Mouse (Mus musculus) embryonic fibroblast, embryonic 13.5 days (primary cell): Measurements from ENCODE around the gene 4930426L09Rik. TPM values are rescaled to one million over a fixed set of nuclear protein-coding genes. Genes with fewer than 3 reads are reported as not detected.
"Not testable (repeated sequence)": the region's sequence is repeated elsewhere in the genome, so short reads cannot be mapped to it uniquely, and the experiment has no call there.

ENCODE experiments used
- H3K27ac ChIP-seq: 2 replicates; pipeline ENCODE4 v1.5.1; 2012; ENCODE audit warnings: low read length, control low read depth, inconsistent platforms; ENCODE audit not compliant: insufficient read depth
- H3K4me1 ChIP-seq: 2 replicates; pipeline ENCODE4 v1.6.1; 2011; ENCODE audit warnings: low read length; ENCODE audit not compliant: control insufficient read depth, insufficient read depth
- H3K4me3 ChIP-seq: 2 replicates; pipeline ENCODE4 v1.5.1; 2011; ENCODE audit warnings: mild to moderate bottlenecking, control low read depth, low read length; ENCODE audit not compliant: insufficient read depth
- CTCF ChIP-seq: IDR thresholded peaks from 2 replicates; pipeline ENCODE4 v1.5.1; 2011; ENCODE audit warnings: mild to moderate bottlenecking, control low read depth, low read length, moderate library complexity, borderline replicate concordance; ENCODE audit not compliant: insufficient read depth
- POLR2A ChIP-seq: IDR thresholded peaks from 2 replicates; pipeline ENCODE4 v1.6.1; 2011; ENCODE audit warnings: low read depth, mild to moderate bottlenecking, control low read depth, low read length, moderate library complexity
- polyA plus RNA-seq: library from polyadenylated mRNA; stranded (reverse); fragments of >200 nt; gene quantifications from 2 replicates; pipeline ENCODE4 v1.2.4, GENCODE M21; 2011; ENCODE audit warnings: low read depth; ENCODE audit not compliant: missing spikeins, insufficient read length

The 4930426L09Rik gene
- polyA plus RNA-seq, 1 experiment = 5.6 TPM

GRCm38 (mm10) chr2:19006124-19006523 is 8.0 kb downstream of the 4930426L09Rik start:
- H3K4me3 ChIP-seq = no peak overlapping the region
- no peak for TF ChIP-seq CTCF
- TF ChIP-seq POLR2A = no peak
- no peaks in the 10 kb centered on the region for H3K4me1 ChIP-seq
- no peak overlapping the region for H3K27ac ChIP-seq

DNA sequence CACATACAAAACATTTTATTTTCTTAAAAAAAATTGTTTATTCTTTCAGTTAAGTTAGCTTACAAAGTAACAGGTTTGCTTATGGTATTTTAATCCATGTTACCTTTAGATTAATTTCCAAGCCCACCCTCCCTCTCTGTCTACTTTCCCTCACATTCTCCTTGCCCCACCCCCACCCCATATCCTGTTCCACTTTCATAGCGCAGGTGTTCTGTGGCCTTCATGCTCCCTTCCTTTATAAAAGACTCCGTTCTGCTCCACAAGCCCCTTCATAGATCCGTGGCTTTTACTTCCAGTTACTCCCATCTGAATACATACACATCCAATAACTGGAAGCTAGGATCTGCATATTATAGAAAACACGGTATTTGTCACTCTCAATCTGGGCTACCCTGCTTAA is 9.4 kb downstream of the 4930426L09Rik start:
- Histone ChIP-seq H3K4me1 (no peaks in the 10 kb centered on the region), H3K4me3 (no peak overlapping the region), H3K27ac (no peak overlapping the region)
- TF ChIP-seq POLR2A = no peak
- no peak for TF ChIP-seq CTCF

DNA sequence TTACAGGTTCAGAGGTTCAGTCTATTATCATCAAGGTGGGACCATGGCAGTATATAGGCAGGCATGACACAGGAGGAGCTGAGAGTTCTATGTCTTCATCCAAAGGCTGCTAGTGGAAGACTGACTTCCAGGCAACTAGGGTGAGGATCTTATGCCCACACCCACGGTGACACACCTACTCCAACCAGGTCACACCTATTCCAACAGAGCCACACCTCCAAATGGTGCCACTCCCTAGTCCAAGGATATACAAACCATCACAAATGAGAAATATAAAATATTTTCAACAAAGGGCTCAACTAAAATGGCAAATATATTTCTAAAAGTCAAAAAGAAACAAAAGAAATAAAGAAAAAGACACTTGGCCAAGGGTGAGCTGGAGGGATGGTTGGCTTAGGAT is 12.4 kb downstream of the 4930426L09Rik start:
- H3K4me1 ChIP-seq, H3K27ac ChIP-seq, H3K4me3 ChIP-seq: not testable (repeated sequence)

GRCm38 (mm10) chr2:19011443-19011842 is 13.3 kb downstream of the 4930426L09Rik start:
- Histone ChIP-seq H3K27ac (no peak overlapping the region), H3K4me3 (no peak overlapping the region), H3K4me1 (no peaks in the 10 kb centered on the region)
- TF ChIP-seq POLR2A (no peak), CTCF (no peak)

GRCm38 (mm10) chr2:19016348-19016747 is 18.2 kb downstream of the 4930426L09Rik start:
- H3K27ac ChIP-seq = no peak overlapping the region
- H3K4me1 ChIP-seq = no peaks in the 10 kb centered on the region
- TF ChIP-seq CTCF (no peak), POLR2A (no peak)
- H3K4me3 ChIP-seq = no peak overlapping the region

GRCm38 (mm10) chr2:19016839-19017238 is 18.7 kb downstream of the 4930426L09Rik start:
- TF ChIP-seq POLR2A = no peak
- no peak for TF ChIP-seq CTCF
- Histone ChIP-seq H3K4me3 (no peak overlapping the region), H3K4me1 (no peaks in the 10 kb centered on the region), H3K27ac (no peak overlapping the region)

DNA sequence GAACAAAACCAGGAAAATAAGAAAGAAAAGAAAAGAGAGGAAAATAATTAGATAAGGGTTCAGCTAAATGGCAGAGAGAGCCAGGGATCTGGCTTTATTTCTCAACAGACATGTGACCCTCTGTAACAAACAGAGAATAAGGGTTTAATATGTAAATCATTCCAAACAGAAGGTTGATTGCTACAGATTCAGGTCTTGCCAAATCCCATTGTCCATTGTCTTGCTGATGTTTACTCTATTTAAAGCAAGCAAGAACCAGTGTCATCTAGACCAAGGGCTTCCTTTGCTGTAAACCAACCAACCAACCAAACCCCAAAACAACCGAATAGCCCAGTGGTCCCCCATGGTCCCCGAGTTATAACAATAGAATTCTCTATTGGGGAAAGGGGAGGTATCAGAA is 19.9 kb downstream of the 4930426L09Rik start:
- H3K4me3 ChIP-seq = no peak overlapping the region
- no peak overlapping the region for H3K27ac ChIP-seq
- TF ChIP-seq CTCF = no peak
- TF ChIP-seq POLR2A = no peak
- no peaks in the 10 kb centered on the region for H3K4me1 ChIP-seq

DNA sequence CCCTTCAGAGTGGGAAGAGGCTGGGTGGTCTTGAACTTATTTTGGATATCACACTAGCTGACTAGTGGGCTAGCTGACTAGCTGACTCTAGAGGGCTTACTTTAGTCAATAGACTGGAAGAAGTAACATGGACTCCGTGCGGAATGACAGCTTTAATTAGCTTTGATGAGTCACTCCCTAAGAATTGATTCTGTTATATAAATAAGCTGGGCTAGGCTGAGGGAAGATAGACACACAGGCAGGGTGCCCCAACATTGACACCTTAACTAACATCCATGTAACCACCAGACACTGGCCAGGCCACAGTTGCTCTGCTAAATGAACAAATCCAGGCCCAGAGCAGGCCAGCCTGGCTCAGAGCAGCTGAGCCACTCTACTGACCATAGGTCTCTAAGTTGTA is 26.7 kb downstream of the 4930426L09Rik start:
- Histone ChIP-seq H3K4me1 (no peaks in the 10 kb centered on the region), H3K27ac (no peak overlapping the region), H3K4me3 (no peak overlapping the region)
- no peak for TF ChIP-seq POLR2A
- no peak for TF ChIP-seq CTCF

DNA sequence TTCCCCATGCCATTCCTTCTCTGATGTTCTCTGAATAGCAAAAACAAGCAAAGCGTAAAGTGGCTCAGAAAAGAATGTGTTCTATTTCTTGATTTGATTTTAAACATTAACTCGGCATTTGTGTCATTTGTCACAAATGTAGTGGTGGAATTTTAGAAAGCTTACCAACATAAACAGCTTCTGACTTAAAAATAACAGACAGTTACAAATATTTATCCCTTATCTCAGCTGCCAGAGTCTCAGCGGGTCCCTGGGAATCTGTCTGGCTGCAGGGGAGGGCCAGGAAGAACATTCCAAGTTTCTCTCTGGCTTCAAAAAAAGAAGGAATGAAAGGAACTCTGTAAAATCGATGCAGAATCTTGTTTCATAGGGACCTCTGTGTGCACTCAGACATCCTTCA is 39.3 kb downstream of the 4930426L09Rik start:
- Histone ChIP-seq H3K27ac (no peak overlapping the region), H3K4me1 (no peaks in the 10 kb centered on the region), H3K4me3 (no peak overlapping the region)
- TF ChIP-seq CTCF = no peak
- TF ChIP-seq POLR2A = no peak

DNA sequence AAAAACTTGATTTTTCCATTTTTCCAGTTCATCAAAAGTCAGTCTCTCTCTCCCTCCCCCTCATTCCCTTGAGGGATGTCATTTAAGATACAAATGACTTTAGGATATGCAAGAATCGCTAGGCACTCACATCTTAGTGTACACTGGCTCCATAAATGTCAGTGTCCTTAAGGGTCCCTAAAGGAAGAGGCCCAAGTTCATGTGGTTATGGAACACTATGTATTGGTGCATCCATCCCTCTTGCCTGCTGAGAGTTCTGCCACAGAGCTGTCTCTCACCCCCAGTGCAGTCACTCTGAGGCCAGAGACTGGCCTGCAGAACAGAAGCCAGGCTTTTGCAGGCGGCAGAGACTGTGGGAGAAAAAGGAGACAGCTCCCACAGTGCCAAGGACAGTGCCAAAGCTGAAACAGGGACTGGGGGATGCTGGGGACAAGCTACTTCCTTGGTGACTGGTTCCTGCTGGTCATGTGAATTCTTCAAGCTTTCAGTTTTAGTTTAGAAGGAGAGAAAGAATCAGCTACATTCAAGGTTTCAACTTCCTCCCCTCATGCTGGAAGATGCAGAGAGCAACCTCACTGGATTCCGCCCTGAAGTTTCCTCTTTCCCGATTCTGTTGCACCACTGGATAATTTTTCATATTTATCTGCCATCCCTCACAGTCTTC is 39.9 kb downstream of the 4930426L09Rik start:
- TF ChIP-seq CTCF = no peak
- TF ChIP-seq POLR2A = no peak
- Histone ChIP-seq H3K4me3 (no peak overlapping the region), H3K4me1 (no peaks in the 10 kb centered on the region), H3K27ac (no peak overlapping the region)

DNA sequence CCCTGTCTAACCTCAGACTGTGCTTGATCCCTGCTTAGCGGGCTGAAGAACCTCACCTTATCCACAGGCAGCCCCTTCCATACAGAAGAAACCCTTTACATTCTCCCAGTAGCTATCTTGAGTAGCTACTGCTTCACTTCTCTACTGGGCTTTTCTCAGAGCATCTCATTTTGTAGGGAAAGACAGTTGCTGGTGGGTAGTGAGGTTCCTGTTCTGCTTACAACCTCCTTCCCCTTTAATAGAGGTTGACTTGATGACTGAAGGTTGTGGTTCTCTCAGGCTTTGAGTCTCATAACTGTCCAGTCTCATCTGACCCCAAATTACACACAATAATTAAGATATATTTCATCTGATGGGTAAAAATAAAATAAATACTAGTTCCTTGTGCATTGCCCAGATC is 50.1 kb downstream of the 4930426L09Rik start:
- no peak overlapping the region for H3K4me3 ChIP-seq
- TF ChIP-seq POLR2A (no peak), CTCF (no peak)
- no peaks in the 10 kb centered on the region; the same call in 1 of the 2 replicates for H3K4me1 ChIP-seq
- H3K27ac ChIP-seq = no peak overlapping the region
